In genomic region chr14:11060221-11060620, GRCm38 (mm10) we compare ENCODE assay signal across 26 mouse cellular contexts.
"Had no signal": no experiment of that assay in that cellular context is flagged by ENCODE, and none has a peak within 500 bp of the region (broad histone marks: within the 10 kb centered on the region; RNA-seq: fewer than 3 reads in every experiment).

No protein-coding gene starts in this region.

- H3K4me2 ChIP-seq: heart, embryonic 11.5 days; heart, embryonic 13.5 days; heart, embryonic 15.5 days; hindbrain, embryonic 13.5 days; hindbrain, embryonic 15.5 days; kidney, embryonic 15.5 days; limb, embryonic 12.5 days; liver, embryonic 11.5 days; liver, embryonic 13.5 days had no signal

- H3K9me3 ChIP-seq: heart, embryonic 13.5 days; heart, embryonic 15.5 days; hindbrain, embryonic 13.5 days; hindbrain, embryonic 15.5 days; kidney, embryonic 15.5 days; limb, embryonic 10.5 days; limb, embryonic 12.5 days; liver, embryonic 13.5 days had no signal

- H3K9ac ChIP-seq: heart, embryonic 13.5 days; heart, embryonic 15.5 days; hindbrain, embryonic 13.5 days; hindbrain, embryonic 15.5 days; kidney, embryonic 15.5 days; limb, embryonic 12.5 days; liver, embryonic 13.5 days had no signal

- H3K27ac ChIP-seq: heart, adult 2 months; heart, embryonic 13.5 days; heart, embryonic 15.5 days; hindbrain, embryonic 13.5 days; hindbrain, embryonic 15.5 days; hindbrain, postnatal 0 days; kidney, embryonic 15.5 days; kidney, postnatal 0 days; layer of hippocampus, adult 2 months; left cerebral cortex, adult 2 months; limb, embryonic 10.5 days; limb, embryonic 12.5 days; liver, embryonic 13.5 days had no signal

- H3K27me3 ChIP-seq: heart, embryonic 13.5 days; heart, embryonic 15.5 days; hindbrain, embryonic 13.5 days; hindbrain, embryonic 15.5 days; kidney, embryonic 15.5 days; limb, embryonic 12.5 days; liver, embryonic 13.5 days had no signal

- H3K36me3 ChIP-seq: heart, embryonic 13.5 days; heart, embryonic 15.5 days; hindbrain, embryonic 13.5 days; hindbrain, embryonic 15.5 days; kidney, embryonic 15.5 days; limb, embryonic 10.5 days; limb, embryonic 12.5 days; liver, embryonic 13.5 days had no signal

- H3K4me1 ChIP-seq: heart, embryonic 13.5 days; heart, embryonic 15.5 days; hindbrain, embryonic 13.5 days; hindbrain, embryonic 15.5 days; kidney, embryonic 15.5 days; limb, embryonic 10.5 days; limb, embryonic 12.5 days; liver, embryonic 13.5 days had no signal

- DNase-seq: gastrocnemius, postnatal 14 days; gastrocnemius, postnatal 36 days; heart, adult 2 months; heart, postnatal 14 days; heart, postnatal 36 days; kidney, adult 11 months; kidney, adult 2 months; kidney, adult 9 months; kidney, postnatal 25 days; kidney, postnatal 4 days; liver; liver, embryonic 13.5 days had no signal

- ATAC-seq: hindbrain, postnatal 0 days; intestine, embryonic 16.5 days had no signal

- H3K4me3 ChIP-seq: heart, adult 2 months; heart, embryonic 13.5 days; heart, embryonic 15.5 days; hindbrain, embryonic 13.5 days; hindbrain, embryonic 15.5 days; kidney, embryonic 15.5 days; layer of hippocampus, adult 2 months; left cerebral cortex, adult 2 months; limb, embryonic 10.5 days; limb, embryonic 12.5 days; liver, embryonic 13.5 days had no signal
